In the genomic region with DNA sequence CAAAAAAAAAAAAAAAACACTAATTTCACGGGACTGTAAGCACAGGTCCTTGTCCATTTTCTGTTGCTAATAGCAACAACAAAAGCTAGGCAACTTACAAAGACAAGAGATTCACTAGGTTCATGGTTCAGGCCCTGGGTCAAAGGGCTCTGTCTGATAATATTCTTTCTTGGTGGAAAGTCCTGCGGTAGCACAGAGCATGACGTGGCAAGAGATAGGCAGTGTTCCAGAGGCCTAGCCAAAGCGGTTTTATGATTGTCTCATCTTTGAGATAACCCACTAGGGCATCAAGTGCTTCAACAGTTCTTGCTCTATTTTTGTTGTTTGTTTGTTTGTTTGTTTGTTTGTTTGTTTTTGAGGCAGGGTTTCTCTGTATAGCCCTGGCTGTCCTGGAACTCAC, we compare ENCODE assay signal across 38 mouse cellular contexts. TPM values are rescaled to one million over a fixed set of nuclear protein-coding genes. Genes with fewer than 3 reads are reported as not detected.
DNase-seq lines count a peak whose midpoint lies in the region; ATAC-seq lines count a peak whose summit lies in the region.
"Had no signal": no experiment of that assay in that cellular context is flagged by ENCODE, and none has a peak within 500 bp of the region (broad histone marks: within the 10 kb centered on the region; RNA-seq: fewer than 3 reads in every experiment).

No protein-coding gene starts in this region.

- H3K27ac ChIP-seq in intestine, embryonic 16.5 days (ENCODE audit: low read length) = no peak overlapping the region
- no peak overlapping the region for H3K27ac ChIP-seq in intestine, embryonic 15.5 days
- H3K27ac ChIP-seq in liver, embryonic 11.5 days (ENCODE audit: low read depth, low read length) = no peak overlapping the region
- H3K27ac ChIP-seq in liver, embryonic 16.5 days (ENCODE audit: low read length) = no peak overlapping the region
- H3K27ac ChIP-seq: embryonic facial prominence, embryonic 12.5 days; forebrain, embryonic 10.5 days; forebrain, embryonic 15.5 days; heart, embryonic 13.5 days; hindbrain, embryonic 10.5 days; hindbrain, embryonic 15.5 days; limb, embryonic 13.5 days; midbrain, embryonic 12.5 days; neural tube, embryonic 12.5 days; stomach, postnatal 0 days had no signal

- H3K4me2 ChIP-seq in intestine, embryonic 16.5 days (ENCODE audit: low read depth, low read length) = no peak overlapping the region
- H3K4me2 ChIP-seq in intestine, embryonic 15.5 days (replicated peaks) = no peak overlapping the region
- no peak overlapping the region for H3K4me2 ChIP-seq in liver, embryonic 11.5 days
- no peak overlapping the region for H3K4me2 ChIP-seq in liver, embryonic 16.5 days (ENCODE audit: low read depth, low read length)
- H3K4me2 ChIP-seq: embryonic facial prominence, embryonic 12.5 days; forebrain, embryonic 15.5 days; heart, embryonic 13.5 days; hindbrain, embryonic 15.5 days; limb, embryonic 13.5 days; lung, embryonic 14.5 days; midbrain, embryonic 12.5 days; neural tube, embryonic 12.5 days had no signal

- H3K4me1 ChIP-seq in intestine, embryonic 16.5 days (ENCODE audit: control insufficient read depth, insufficient read depth, low read length) = peaks cover 14% of the 10 kb centered on the region
- peaks cover 6% of the 10 kb centered on the region; the same call in 1 of the 2 replicates for H3K4me1 ChIP-seq in intestine, embryonic 15.5 days (replicated peaks)
- peaks cover 6% of the 10 kb centered on the region; the same call in 1 of the 2 replicates for H3K4me1 ChIP-seq in liver, embryonic 11.5 days (replicated peaks; ENCODE audit: control insufficient read depth, insufficient read depth, low read length)
- peaks cover 45% of the 10 kb centered on the region for H3K4me1 ChIP-seq in liver, embryonic 16.5 days (ENCODE audit: control insufficient read depth, low read depth, low read length)
- H3K4me1 ChIP-seq: forebrain, embryonic 15.5 days; hindbrain, embryonic 15.5 days; neural tube, embryonic 12.5 days had no signal

- ATAC-seq in intestine, embryonic 16.5 days = peak; percentile 26; the same call in 1 of the 2 replicates
- no peak for ATAC-seq in intestine, embryonic 15.5 days
- ATAC-seq in liver, embryonic 11.5 days (replicated peaks; ENCODE audit: low FRiP score) = peak; percentile 75
- ATAC-seq in liver, embryonic 16.5 days (ENCODE audit: low read depth) = peak; percentile 48
- no peak for ATAC-seq in granulocyte monocyte progenitor cell, adult 5-6 weeks (replicated peaks; ENCODE audit: poor library complexity, severe bottlenecking)
- ATAC-seq: forebrain, embryonic 15.5 days had no signal

- no peak overlapping the region for H3K9ac ChIP-seq in intestine, embryonic 16.5 days (ENCODE audit: low read depth, low read length)
- no peak overlapping the region for H3K9ac ChIP-seq in intestine, embryonic 15.5 days
- no peak overlapping the region for H3K9ac ChIP-seq in liver, embryonic 11.5 days (ENCODE audit: low read depth, low read length)
- H3K9ac ChIP-seq in liver, embryonic 16.5 days (ENCODE audit: low read depth, low read length) = no peak overlapping the region
- H3K9ac ChIP-seq: embryonic facial prominence, embryonic 12.5 days; forebrain, embryonic 15.5 days; heart, embryonic 13.5 days; hindbrain, embryonic 15.5 days; limb, embryonic 13.5 days; lung, embryonic 14.5 days; midbrain, embryonic 12.5 days; neural tube, embryonic 12.5 days had no signal

- DNase-seq in liver, embryonic 11.5 days (ENCODE audit: low spot score) = no peak
- DNase-seq in yolk sac, embryonic 10.5 days (ENCODE audit: low spot score) = peak; percentile 65
- no peak for DNase-seq in cerebellum, adult 8-10 months
- DNase-seq in right cerebral cortex, postnatal 36 days (ENCODE audit: low spot score in 2 of 2) = no peak
- DNase-seq: adrenal gland, adult 8-10 months; cerebellum, adult 9-10 months; cerebellum, postnatal 36 days; embryo, embryonic 11 days; gastrocnemius, postnatal 36 days; lung, embryonic 14.5 days; lung, postnatal 14 days; spleen, adult 18-20 months; thymus, adult 18-20 months; thymus, postnatal 25 days had no signal

- H3K27me3 ChIP-seq in intestine, embryonic 16.5 days (replicated peaks; ENCODE audit: control insufficient read depth, insufficient read depth, low read length) = no peaks in the 10 kb centered on the region
- no peaks in the 10 kb centered on the region for H3K27me3 ChIP-seq in intestine, embryonic 15.5 days (replicated peaks)
- H3K27me3 ChIP-seq in liver, embryonic 11.5 days (replicated peaks; ENCODE audit: control insufficient read depth, insufficient read depth, low read length) = peaks cover 2% of the 10 kb centered on the region; the same call in 1 of the 2 replicates
- H3K27me3 ChIP-seq in liver, embryonic 16.5 days (ENCODE audit: control insufficient read depth, insufficient read depth, low read depth, low read length) = peaks cover 5% of the 10 kb centered on the region; the same call in 1 of the 2 replicates
- H3K27me3 ChIP-seq: embryonic facial prominence, embryonic 12.5 days; forebrain, embryonic 15.5 days; hindbrain, embryonic 15.5 days; limb, embryonic 13.5 days; midbrain, embryonic 12.5 days; neural tube, embryonic 12.5 days had no signal

- H3K9me3 ChIP-seq in intestine, embryonic 16.5 days (ENCODE audit: control insufficient read depth, low read length) = no peaks in the 10 kb centered on the region
- H3K9me3 ChIP-seq in intestine, embryonic 15.5 days = no peaks in the 10 kb centered on the region
- H3K9me3 ChIP-seq in liver, embryonic 11.5 days (ENCODE audit: control insufficient read depth, low read length) = no peaks in the 10 kb centered on the region
- no peaks in the 10 kb centered on the region for H3K9me3 ChIP-seq in liver, embryonic 16.5 days (replicated peaks; ENCODE audit: control insufficient read depth, low read length)
- H3K9me3 ChIP-seq: embryonic facial prominence, embryonic 12.5 days; forebrain, embryonic 10.5 days; forebrain, embryonic 15.5 days; heart, embryonic 13.5 days; hindbrain, embryonic 10.5 days; hindbrain, embryonic 15.5 days; limb, embryonic 13.5 days; midbrain, embryonic 12.5 days; neural tube, embryonic 12.5 days had no signal

- no peak overlapping the region for H3K4me3 ChIP-seq in intestine, embryonic 16.5 days (ENCODE audit: low read length)
- no peak overlapping the region for H3K4me3 ChIP-seq in intestine, embryonic 15.5 days (replicated peaks)
- no peak overlapping the region for H3K4me3 ChIP-seq in liver, embryonic 11.5 days (ENCODE audit: low read depth, low read length)
- H3K4me3 ChIP-seq in liver, embryonic 16.5 days (ENCODE audit: low read depth, low read length) = no peak overlapping the region
- H3K4me3 ChIP-seq: embryonic facial prominence, embryonic 12.5 days; forebrain, embryonic 10.5 days; forebrain, embryonic 15.5 days; heart, embryonic 13.5 days; hindbrain, embryonic 10.5 days; hindbrain, embryonic 15.5 days; limb, embryonic 13.5 days; midbrain, embryonic 12.5 days; myocyte; neural tube, embryonic 12.5 days had no signal

- WGBS in intestine, embryonic 16.5 days = 79% methylated on average over 4 of the region's 4 CpGs
- WGBS in intestine, embryonic 15.5 days = 70% methylated on average over 4 of the region's 4 CpGs
- 64% methylated on average over 4 of the region's 4 CpGs for WGBS in liver, embryonic 11.5 days
- WGBS in liver, embryonic 16.5 days (ENCODE audit: insufficient replicate concordance) = 29% methylated on average over 4 of the region's 4 CpGs

- H3K36me3 ChIP-seq in intestine, embryonic 16.5 days (ENCODE audit: control insufficient read depth, insufficient read depth, low read length) = no peaks in the 10 kb centered on the region
- H3K36me3 ChIP-seq in intestine, embryonic 15.5 days = no peaks in the 10 kb centered on the region
- no peaks in the 10 kb centered on the region for H3K36me3 ChIP-seq in liver, embryonic 11.5 days (ENCODE audit: control insufficient read depth, insufficient read depth, low read length)
- H3K36me3 ChIP-seq in liver, embryonic 16.5 days (ENCODE audit: control insufficient read depth, insufficient read depth) = no peaks in the 10 kb centered on the region
- H3K36me3 ChIP-seq: embryonic facial prominence, embryonic 12.5 days; forebrain, embryonic 10.5 days; forebrain, embryonic 15.5 days; heart, embryonic 13.5 days; hindbrain, embryonic 10.5 days; hindbrain, embryonic 15.5 days; limb, embryonic 13.5 days; midbrain, embryonic 12.5 days; neural tube, embryonic 12.5 days had no signal

RNA-seq across cellular contexts. Expression of gene Srsf5, which starts 18.8 kb away (rescaled TPM):
- polyA plus RNA-seq in intestine, embryonic 16.5 days (2015; fragmentation: Nextera tagmentation; extraction: Ambion mirVana) = 466 and 492 TPM in 2 replicates
- polyA plus RNA-seq in intestine, embryonic 15.5 days (2015; fragmentation: Nextera tagmentation; extraction: Ambion mirVana) = 515 and 607 TPM in 2 replicates
- 423 and 425 TPM in 2 replicates for polyA plus RNA-seq in liver, embryonic 11.5 days (2014; fragmentation: Nextera tagmentation; extraction: Ambion mirVana)
- polyA plus RNA-seq in liver, embryonic 16.5 days (2015; fragmentation: Nextera tagmentation; extraction: Ambion mirVana) = 273 and 294 TPM in 2 replicates
- 313 and 360 TPM in 2 replicates for total RNA-seq in granulocyte monocyte progenitor cell, adult 5-6 weeks (2014; fragmentation: Nextera tagmentation)
- total RNA-seq in granulocyte monocyte progenitor cell, adult 5-6 weeks (2017) = 731 and 831 TPM in 2 replicates

RNA-seq across cellular contexts. Expression of gene Slc10a1, which starts 42.0 kb away (rescaled TPM):
- polyA plus RNA-seq in intestine, embryonic 16.5 days (2015; fragmentation: Nextera tagmentation; extraction: Ambion mirVana) = 0.48 and 0.70 TPM in 2 replicates
- 0.36 and 0.47 TPM in 2 replicates for polyA plus RNA-seq in intestine, embryonic 15.5 days (2015; fragmentation: Nextera tagmentation; extraction: Ambion mirVana)
- 0.47 and 0.95 TPM in 2 replicates for polyA plus RNA-seq in liver, embryonic 11.5 days (2014; fragmentation: Nextera tagmentation; extraction: Ambion mirVana)
- polyA plus RNA-seq in liver, embryonic 16.5 days (2015; fragmentation: Nextera tagmentation; extraction: Ambion mirVana) = 27.0 and 39.5 TPM in 2 replicates
- not detected in 2 replicates for total RNA-seq in granulocyte monocyte progenitor cell, adult 5-6 weeks (2014; fragmentation: Nextera tagmentation)
- total RNA-seq in granulocyte monocyte progenitor cell, adult 5-6 weeks (2017) = not detected in 2 replicates
- total RNA-seq: gastrocnemius, postnatal 36 days; heart, adult 8-10 months; heart, postnatal 10 days; layer of hippocampus, postnatal 10 days; left cerebral cortex, adult 18-20 months; left cerebral cortex, postnatal 36 days; megakaryocyte, adult 5-6 weeks; midbrain, postnatal 0 days had no signal
- polyA plus RNA-seq: frontal cortex, adult 2 months; large intestine, adult 2 months had no signal

Comparison
In these comparisons a context has a peak if more than half of its experiments do, and no peak if none do; other contexts are left out.
1. ATAC-seq: peak in intestine, embryonic 16.5 days (single experiment), liver, embryonic 11.5 days (single experiment) and liver, embryonic 16.5 days (single experiment); none in intestine, embryonic 15.5 days (single experiment) and granulocyte monocyte progenitor cell, adult 5-6 weeks (single experiment).
2. RNA of gene Slc10a1, which starts 42.0 kb away (polyA plus RNA-seq): 27.0 to 39.5 TPM in liver, embryonic 16.5 days; 0.47 to 0.95 TPM in liver, embryonic 11.5 days, 0.48 to 0.70 TPM in intestine, embryonic 16.5 days and 0.36 to 0.47 TPM in intestine, embryonic 15.5 days; every median in the first group is over 10 times any median in the second.